Mouse (Mus musculus) forebrain, embryonic 10.5 days (tissue): ENCODE results near the gene Mitf. TPM values are rescaled to one million over a fixed set of nuclear protein-coding genes. Genes with fewer than 3 reads are reported as not detected.

Experiments used
- DNase-seq: peaks from one replicate; pipeline ENCODE4 v3.0.0-alpha.2; 2017; ENCODE audit warnings: low spot score; ENCODE audit errors: extremely low spot score
- H3K27ac ChIP-seq: fragments of 300-500 bp; sonication (generic); 2 replicates; pipeline ENCODE4 v1.5.1; 2016; ENCODE audit warnings: mild to moderate bottlenecking
- H3K27me3 ChIP-seq: fragments of 300-500 bp; sonication (generic); 2 replicates; pipeline ENCODE4 v1.6.1; 2016; ENCODE audit warnings: mild to moderate bottlenecking; ENCODE audit not compliant: poor library complexity, severe bottlenecking
- H3K36me3 ChIP-seq: fragments of 300-500 bp; sonication (generic); replicated peaks from 2 replicates; pipeline ENCODE4 v1.6.1; 2016; ENCODE audit warnings: mild to moderate bottlenecking, moderate library complexity
- H3K4me1 ChIP-seq: fragments of 300-500 bp; sonication (generic); 2 replicates; pipeline ENCODE4 v1.6.1; 2016
- H3K4me3 ChIP-seq: fragments of 300-500 bp; sonication (generic); 2 replicates; pipeline ENCODE4 v1.5.1; 2016; ENCODE audit warnings: mild to moderate bottlenecking, moderate library complexity
- H3K9me3 ChIP-seq: fragments of 300-500 bp; sonication (generic); 2 replicates; pipeline ENCODE4 v1.6.1; 2016; ENCODE audit warnings: mild to moderate bottlenecking, moderate library complexity
- WGBS: fragments of 180-500 bp; shearing (Covaris S2); methylation state at CpG from one replicate; pipeline ENCODE4 v1.1.7; 2016; 5-methylcytosine and 5-hydroxymethylcytosine counted together
- polyA plus RNA-seq: library from polyadenylated mRNA; unstranded; fragments of >200 nt; fragmentation: Nextera tagmentation; extraction: Ambion mirVana; gene quantifications from 2 replicates; pipeline ENCODE4 v1.2.1, GENCODE M21; 2016

The Mitf gene
- polyA plus RNA-seq, 1 experiment from 2014 or later, result 2.2 TPM

DNA sequence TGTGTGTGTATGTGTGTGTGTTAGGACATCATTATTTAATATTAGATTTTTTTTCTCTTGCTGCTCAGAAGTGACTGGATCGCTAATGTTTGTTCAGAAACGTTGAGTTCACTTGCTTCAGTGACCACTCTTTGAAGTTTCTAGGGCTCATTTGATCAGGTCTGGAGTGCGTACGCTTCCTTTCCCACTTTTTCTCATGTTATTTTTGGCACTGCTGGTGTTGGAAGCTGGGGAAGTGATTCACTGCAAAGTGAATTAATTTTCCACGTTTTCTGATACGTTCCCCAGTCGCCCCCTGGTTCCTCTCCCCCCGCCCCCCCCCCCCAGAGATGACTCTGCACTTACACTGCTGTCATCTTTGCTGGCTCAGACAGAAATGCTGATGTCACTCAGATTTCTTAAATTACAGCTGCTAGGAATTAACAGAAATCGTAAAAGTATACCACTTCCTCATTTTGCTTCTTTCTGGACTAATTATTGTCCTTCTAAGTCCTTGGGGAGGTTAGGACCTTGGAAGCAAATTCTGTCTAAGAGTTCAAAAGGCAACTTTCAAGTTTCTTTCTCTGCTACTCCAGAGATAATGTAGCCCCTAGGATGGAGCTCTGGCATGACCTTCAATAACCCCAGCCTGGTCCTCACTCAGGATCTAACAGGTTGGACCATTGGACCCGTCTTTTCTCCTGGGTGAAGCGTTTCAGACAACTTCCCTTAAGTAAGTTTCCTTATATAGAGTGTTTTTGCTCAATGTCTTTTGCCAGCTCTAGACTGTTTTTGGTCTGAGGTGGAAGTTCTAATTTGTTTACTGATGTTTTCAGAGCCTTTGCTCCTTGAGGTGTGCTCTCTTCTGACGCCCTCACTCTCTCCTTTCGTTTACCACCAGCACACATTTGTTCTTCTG, 22.2 kb downstream of the Mitf start:
- no peak overlapping the region for H3K4me3 ChIP-seq
- H3K27me3 ChIP-seq, result no peaks in the 10 kb centered on the region
- H3K27ac ChIP-seq, result no peak overlapping the region
- no peaks in the 10 kb centered on the region for H3K4me1 ChIP-seq
- no peak for DNase-seq
- H3K9me3 ChIP-seq, result no peaks in the 10 kb centered on the region
- no peaks in the 10 kb centered on the region for H3K36me3 ChIP-seq
- 82% methylated on average over 13 of the region's 13 CpGs for WGBS

DNA sequence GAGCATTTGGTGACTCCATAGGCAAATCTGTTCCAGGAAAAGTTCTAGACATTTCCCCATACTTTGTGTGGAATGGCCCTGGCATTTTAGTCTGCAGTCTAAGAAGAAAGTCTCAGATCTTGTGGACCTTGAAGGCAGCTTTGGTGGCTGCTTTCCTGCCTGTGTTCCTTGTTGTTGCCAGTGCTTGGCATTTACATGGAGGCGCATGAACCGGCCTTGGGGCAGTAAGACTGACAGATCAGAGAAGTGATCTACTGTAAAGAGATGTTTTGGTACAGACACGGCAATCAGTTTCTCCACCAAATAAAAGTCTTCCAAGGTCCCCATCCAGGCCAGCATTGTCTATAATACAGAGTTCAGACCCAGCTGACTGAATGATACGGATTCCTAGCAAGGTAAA, 25.6 kb downstream of the Mitf start:
- 90% methylated on average over 4 of the region's 4 CpGs for WGBS
- Histone ChIP-seq H3K36me3 (no peaks in the 10 kb centered on the region), H3K27ac (no peak overlapping the region), H3K27me3 (no peaks in the 10 kb centered on the region), H3K9me3 (no peaks in the 10 kb centered on the region), H3K4me1 (no peaks in the 10 kb centered on the region), H3K4me3 (no peak overlapping the region)
- no peak for DNase-seq

DNA sequence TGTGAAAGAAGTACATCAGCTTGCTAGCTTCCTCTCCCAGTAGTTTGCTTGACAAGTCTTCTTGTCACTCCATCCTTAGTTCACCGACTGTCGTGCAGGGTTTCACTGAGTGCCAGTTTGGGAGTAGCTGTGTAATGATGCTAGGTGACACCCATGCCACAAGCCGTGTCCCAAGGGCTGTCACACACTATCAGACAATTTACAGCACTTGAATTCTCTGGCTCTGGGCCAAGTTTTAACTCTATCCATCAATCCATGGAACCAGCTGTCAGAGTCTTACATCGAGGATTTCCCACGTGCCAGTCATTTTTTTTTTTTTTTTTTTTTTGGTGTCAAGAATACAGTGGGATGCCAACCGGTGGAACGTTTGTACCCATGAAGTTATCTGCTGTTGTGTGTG, 29.3 kb downstream of the Mitf start:
- H3K4me3 ChIP-seq, result no peak overlapping the region
- H3K36me3 ChIP-seq, result no peaks in the 10 kb centered on the region
- WGBS, result 93% methylated on average over 7 of the region's 7 CpGs
- no peaks in the 10 kb centered on the region for H3K9me3 ChIP-seq
- no peak for DNase-seq
- H3K27me3 ChIP-seq, result no peaks in the 10 kb centered on the region
- no peak overlapping the region for H3K27ac ChIP-seq
- no peaks in the 10 kb centered on the region for H3K4me1 ChIP-seq

DNA sequence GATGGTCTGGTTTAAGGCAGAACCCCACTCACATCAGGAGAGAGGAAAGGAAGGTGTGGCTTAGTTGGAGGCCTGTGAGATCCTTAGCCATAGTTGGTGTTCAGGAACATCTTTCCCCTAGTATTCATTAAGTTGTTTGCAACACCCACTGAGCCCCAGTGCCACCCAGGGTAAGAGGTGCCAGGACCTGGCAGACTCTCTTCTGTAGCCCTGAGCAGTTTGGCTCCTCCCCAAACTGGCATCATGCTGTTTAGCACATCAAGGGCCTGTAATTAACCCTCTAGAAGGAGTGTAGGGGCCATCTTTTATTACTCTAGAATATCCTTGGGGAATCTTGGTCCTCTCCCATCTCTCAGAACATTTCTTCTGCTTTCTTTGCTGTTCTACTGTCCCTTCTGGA, 30.9 kb downstream of the Mitf start:
- Histone ChIP-seq H3K4me1 (no peaks in the 10 kb centered on the region), H3K27me3 (no peaks in the 10 kb centered on the region), H3K4me3 (no peak overlapping the region), H3K27ac (no peak overlapping the region), H3K36me3 (no peaks in the 10 kb centered on the region), H3K9me3 (no peaks in the 10 kb centered on the region)
- DNase-seq, result no peak

DNA sequence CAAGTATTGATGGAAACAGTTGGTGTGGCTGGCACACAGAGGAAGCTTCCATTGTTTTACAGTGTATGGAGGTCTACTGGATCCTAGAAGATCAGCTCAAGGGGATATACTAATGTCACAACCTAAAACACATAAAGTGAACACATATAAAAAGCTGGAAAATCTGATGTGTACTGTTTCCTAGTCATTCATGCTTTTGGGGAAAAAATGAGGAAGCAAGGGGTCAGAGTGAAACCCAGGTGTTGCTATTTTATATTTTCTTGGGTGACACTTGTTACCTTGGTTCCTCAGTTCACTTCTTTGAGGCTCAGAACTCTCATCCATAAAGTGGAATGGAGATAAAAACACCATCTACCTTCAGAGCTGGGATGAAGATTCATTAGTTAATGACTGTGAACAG, 32.7 kb downstream of the Mitf start:
- Histone ChIP-seq H3K4me3 (no peak overlapping the region), H3K4me1 (no peaks in the 10 kb centered on the region), H3K27ac (no peak overlapping the region), H3K9me3 (no peaks in the 10 kb centered on the region), H3K36me3 (no peaks in the 10 kb centered on the region), H3K27me3 (no peaks in the 10 kb centered on the region)
- DNase-seq, result no peak

DNA sequence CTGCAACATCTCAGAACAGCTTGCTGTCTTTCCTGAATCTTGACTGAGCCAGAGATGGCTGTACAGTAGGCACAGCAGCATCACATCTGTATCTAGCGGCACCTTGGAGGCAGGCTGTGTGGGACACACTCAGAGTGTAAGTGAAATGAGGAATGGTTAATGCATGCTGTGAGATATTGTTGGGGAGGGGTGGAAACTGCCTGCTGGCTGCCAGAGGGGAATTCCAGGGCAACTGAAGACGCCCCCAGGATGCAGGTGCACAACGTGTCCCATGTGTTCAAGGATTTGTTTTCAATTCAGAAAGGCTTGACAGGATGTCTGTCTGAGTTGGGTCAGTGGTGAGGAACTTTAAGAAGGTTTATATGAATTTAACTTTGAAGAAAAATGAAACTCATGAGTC, 37.3 kb downstream of the Mitf start:
- Histone ChIP-seq H3K36me3 (no peaks in the 10 kb centered on the region), H3K4me3 (no peak overlapping the region), H3K27me3 (no peaks in the 10 kb centered on the region), H3K4me1 (peaks cover 11% of the 10 kb centered on the region), H3K27ac (no peak overlapping the region), H3K9me3 (no peaks in the 10 kb centered on the region)
- no peak for DNase-seq
- WGBS, result 70% methylated on average over 3 of the region's 3 CpGs

DNA sequence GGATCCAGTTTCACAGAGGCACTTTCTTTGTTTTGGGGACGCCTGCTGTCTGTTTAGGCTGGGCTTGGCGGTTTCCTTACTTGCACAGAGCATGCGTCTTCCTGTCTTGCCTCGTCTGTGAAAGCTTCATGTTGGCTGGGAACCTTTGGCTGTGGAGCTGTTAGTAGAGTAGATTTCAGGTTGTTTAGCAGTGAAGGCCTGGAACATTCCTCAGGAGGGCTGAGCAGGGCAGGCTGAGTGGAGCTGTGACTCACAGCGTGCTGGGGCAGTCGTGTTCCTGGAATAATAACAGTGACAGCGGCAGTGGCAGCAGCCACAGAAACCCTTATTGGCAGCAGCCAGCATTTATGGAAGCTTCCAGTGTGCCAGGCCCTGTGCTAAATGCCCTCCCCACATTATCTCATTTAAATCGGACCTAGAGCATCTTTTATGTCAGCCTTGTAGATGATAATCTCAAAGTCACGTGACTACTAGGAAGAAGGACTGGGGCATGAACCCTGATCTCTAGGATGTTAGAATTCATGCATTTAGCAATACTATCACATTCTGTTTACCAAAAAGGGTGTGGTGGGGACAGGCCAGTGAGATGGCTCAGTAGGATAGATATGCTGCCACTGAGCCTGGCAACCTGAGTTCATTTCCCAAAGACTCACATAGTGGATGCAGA, 41.5 kb downstream of the Mitf start:
- 71% methylated on average over 9 of the region's 9 CpGs for WGBS
- H3K36me3 ChIP-seq, result no peaks in the 10 kb centered on the region
- no peaks in the 10 kb centered on the region for H3K9me3 ChIP-seq
- peaks cover 11% of the 10 kb centered on the region for H3K4me1 ChIP-seq
- DNase-seq, result no peak
- no peak overlapping the region for H3K4me3 ChIP-seq
- no peaks in the 10 kb centered on the region for H3K27me3 ChIP-seq
- H3K27ac ChIP-seq, result peak overlapping the region; percentile 56; the same call in 1 of the 2 replicates

DNA sequence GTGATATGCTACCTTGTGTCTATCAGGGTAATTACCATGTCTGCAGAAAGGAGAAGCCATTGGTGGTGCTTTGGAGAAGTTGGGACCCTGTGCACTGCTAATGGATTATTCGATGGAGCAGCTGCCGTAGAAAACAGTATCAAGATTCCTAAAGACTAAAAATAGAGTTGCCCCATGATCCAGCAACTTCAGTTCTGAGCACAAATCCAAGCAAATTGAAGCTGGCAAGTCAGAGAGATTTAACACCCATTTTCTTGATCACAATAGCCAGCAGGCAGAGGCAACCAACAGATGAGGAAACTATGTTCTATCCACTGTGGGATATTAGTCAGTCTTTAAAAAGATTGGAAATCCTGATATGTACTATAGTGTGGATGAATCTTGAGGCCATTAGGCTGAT, 47.4 kb downstream of the Mitf start:
- H3K4me1 ChIP-seq, result no peaks in the 10 kb centered on the region
- no peaks in the 10 kb centered on the region for H3K36me3 ChIP-seq
- 96% methylated on average over 2 of the region's 2 CpGs for WGBS
- H3K4me3 ChIP-seq, result no peak overlapping the region
- DNase-seq, result no peak
- H3K27ac ChIP-seq, result no peak overlapping the region
- H3K27me3 ChIP-seq, result no peaks in the 10 kb centered on the region
- H3K9me3 ChIP-seq, result no peaks in the 10 kb centered on the region

DNA sequence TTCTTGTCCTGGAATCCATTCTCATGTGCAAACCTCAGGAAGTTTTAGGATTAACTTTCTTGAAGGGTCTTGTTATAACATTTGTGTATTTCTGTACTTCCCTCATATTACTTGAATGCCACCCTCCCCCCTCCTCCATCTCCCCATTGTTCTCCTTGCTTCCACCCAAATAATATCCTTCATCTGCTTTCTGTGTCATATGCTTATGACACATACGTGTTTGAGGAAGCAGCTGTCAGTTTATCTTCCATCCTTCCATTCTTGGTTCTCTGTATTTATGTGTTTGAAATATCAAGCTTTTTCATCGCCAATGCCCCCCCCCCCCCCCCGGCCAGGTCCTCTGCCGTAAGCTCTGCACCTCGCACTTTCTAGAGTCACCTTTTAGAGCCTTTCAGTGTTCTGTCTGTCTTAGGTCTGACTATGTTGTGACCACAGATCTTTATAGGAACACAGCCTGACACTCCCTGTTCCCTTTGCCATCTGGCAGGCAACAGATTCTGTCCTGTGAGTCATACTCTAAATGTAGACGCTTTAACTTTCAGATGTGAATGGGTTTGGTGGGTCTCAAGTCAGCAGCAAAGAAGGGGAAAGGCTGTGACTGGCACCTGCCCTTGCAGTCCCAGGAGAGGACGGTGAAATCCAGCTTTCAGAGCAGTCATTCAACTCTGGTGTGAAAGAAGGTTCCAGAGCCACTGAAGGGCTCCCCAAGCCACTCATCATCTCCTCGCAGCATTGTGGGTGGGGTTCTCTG, 48.7 kb downstream of the Mitf start:
- Histone ChIP-seq H3K27ac (no peak overlapping the region), H3K4me1 (no peaks in the 10 kb centered on the region), H3K9me3 (no peaks in the 10 kb centered on the region), H3K27me3 (no peaks in the 10 kb centered on the region), H3K4me3 (no peak overlapping the region), H3K36me3 (no peaks in the 10 kb centered on the region)
- 87% methylated on average over 8 of the region's 8 CpGs for WGBS
- DNase-seq, result no peak

DNA sequence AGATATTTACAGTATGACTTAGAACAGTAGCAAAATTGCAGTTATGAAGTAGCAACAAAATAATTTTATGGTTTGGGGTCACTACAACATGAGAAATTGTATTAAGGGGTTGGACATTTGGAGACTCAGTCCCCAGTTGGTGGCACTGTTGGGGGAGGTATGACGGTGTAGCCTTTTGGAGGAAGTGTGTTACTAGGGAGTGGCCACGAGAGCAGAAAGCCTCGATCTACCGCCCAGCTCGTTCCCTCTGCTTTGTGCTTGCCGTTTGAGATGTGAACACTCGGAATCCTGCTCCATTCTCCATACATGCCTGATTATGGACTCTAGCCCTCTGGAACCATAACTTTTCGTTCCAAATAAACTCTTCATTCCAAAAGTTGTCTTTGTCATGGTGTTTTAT, 49.6 kb downstream of the Mitf start:
- no peak for DNase-seq
- Histone ChIP-seq H3K27me3 (no peaks in the 10 kb centered on the region), H3K27ac (no peak overlapping the region), H3K4me3 (no peak overlapping the region), H3K4me1 (no peaks in the 10 kb centered on the region), H3K36me3 (no peaks in the 10 kb centered on the region), H3K9me3 (no peaks in the 10 kb centered on the region)
- 88% methylated on average over 8 of the region's 8 CpGs for WGBS

DNA sequence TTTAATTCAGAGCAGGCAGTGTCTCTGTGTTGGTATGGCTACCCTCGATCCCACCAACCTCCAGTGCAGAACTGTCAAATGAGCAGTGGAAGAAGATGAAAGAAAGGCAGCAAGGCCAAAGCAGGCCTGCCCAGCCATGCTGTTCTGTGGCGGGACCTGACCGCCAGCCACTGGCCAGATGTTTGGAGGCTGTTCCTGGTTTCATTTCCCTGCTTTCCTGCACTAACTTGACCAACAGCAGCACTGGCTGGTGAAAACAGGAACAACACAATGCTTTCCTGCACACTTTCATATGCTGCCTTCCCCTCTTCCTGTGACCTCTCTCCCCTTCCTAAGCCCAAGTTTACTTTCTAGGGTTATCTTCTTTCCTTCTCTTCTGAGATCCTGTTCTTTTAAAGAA, 50.8 kb downstream of the Mitf start:
- Histone ChIP-seq H3K27me3 (no peaks in the 10 kb centered on the region), H3K4me3 (no peak overlapping the region), H3K4me1 (no peaks in the 10 kb centered on the region), H3K27ac (no peak overlapping the region), H3K9me3 (no peaks in the 10 kb centered on the region), H3K36me3 (no peaks in the 10 kb centered on the region)
- WGBS, result 54% methylated on average over 3 of the region's 3 CpGs
- DNase-seq, result no peak

DNA sequence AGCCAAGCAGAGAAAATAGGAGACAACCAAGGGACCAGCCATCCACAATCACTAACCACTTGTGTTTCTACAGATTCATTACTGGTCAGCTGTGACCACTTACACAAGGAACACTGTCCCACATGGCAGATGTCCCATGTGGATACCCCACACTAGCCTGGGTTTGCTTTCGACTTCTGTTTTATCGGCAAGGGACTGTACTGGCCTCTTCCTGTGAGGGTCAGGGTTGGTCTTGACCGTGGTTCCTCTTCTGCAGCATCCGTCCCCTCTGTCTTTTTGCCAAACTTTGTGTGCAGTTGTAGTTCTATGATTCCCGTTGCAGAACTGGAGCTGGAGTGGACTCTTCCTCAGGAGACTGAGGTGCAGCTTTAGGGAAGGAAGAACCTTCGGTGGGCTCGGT, 59.7 kb downstream of the Mitf start:
- DNase-seq, result no peak
- 91% methylated on average over 7 of the region's 7 CpGs for WGBS

DNA sequence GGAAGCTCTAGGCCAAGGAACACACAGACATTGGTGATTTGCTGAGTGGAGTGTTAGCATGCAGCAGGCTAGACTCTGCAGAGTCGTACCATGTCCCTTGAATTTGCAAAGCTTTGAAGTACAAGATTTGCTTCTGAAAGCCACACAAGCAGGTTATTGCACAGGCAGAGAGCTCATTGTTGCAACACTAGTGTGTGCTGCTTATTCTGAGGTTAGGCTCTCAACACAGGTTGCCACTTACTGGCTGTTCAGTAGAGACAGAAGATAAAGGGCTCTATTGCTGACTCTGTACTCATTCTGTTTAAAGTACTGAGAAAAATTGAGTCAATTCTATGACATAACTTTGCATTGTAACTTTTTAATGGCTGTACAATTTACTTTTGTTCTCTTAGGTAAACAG, 61.2 kb downstream of the Mitf start:
- Histone ChIP-seq H3K4me3 (no peak overlapping the region), H3K9me3 (no peaks in the 10 kb centered on the region), H3K27me3 (no peaks in the 10 kb centered on the region), H3K4me1 (no peaks in the 10 kb centered on the region), H3K36me3 (no peaks in the 10 kb centered on the region), H3K27ac (no peak overlapping the region)
- no peak for DNase-seq
- WGBS, result 78% methylated on average over 1 of the region's 1 CpGs

More for the DNA sequence above, 59.7 kb downstream of the Mitf start:
- Histone ChIP-seq H3K4me3 (no peak overlapping the region), H3K27ac (no peak overlapping the region), H3K4me1 (no peaks in the 10 kb centered on the region), H3K27me3 (no peaks in the 10 kb centered on the region), H3K36me3 (no peaks in the 10 kb centered on the region), H3K9me3 (no peaks in the 10 kb centered on the region)
